Mouse (Mus musculus) layer of hippocampus, adult 2 months (tissue): Measurements from ENCODE around the gene Kbtbd12. TPM values are rescaled to one million over a fixed set of nuclear protein-coding genes. Genes with fewer than 3 reads are reported as not detected.
A peak's percentile ranks its signal among the peaks of the same experiment; 100 is the strongest.

ENCODE experiments used
- DNase-seq, 2 experiments: peaks; one replicate each; pipeline ENCODE4 v3.0.0; 2022; ENCODE audit warnings: low spot score in 2 of 2
- H3K27ac ChIP-seq: fragments of 200-600 bp; 2 replicates; pipeline ENCODE4 v1.8.1; 2022
- H3K4me3 ChIP-seq: fragments of 200-600 bp; 2 replicates; pipeline ENCODE4 v1.8.1; 2022; ENCODE audit warnings: mild to moderate bottlenecking
- CTCF ChIP-seq: fragments of 200-600 bp; conservative IDR thresholded peaks from 2 replicates; pipeline ENCODE4 v1.8.1; 2022; ENCODE audit warnings: antibody characterized with exemption, mild to moderate bottlenecking, moderate library complexity
- total RNA-seq, 2 experiments: library from RNA; stranded (reverse); gene quantifications; 2 replicates each; pipeline ENCODE4 v1.2.3; 2021

Gene Kbtbd12
- total RNA-seq, 2 experiments from 2014 or later: 0.97 to 1.1 TPM

DNA sequence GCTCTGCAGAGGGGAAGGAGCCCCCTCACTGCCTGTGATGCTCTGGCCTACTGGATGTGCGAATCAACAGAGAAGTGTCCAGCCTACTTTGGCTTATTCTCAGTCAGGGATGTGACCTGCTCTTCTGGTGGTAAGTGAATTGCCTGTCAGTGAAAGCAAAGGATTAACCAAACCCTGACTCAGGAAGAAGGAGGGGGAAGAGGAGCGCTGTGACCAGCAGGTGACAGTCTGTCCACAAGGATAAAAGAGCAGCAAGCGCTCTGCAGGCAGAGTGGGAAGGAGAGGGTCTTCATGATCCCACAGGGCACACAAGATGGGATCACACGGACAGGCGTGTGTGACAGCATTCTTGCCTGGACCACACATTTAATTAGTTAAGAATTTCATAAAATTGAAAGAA, 78.1 kb downstream of the Kbtbd12 start:
- peak; percentile 55 for TF ChIP-seq CTCF
- DNase-seq: no peak
- H3K27ac ChIP-seq: no peak overlapping the region
- H3K4me3 ChIP-seq: no peak overlapping the region

DNA sequence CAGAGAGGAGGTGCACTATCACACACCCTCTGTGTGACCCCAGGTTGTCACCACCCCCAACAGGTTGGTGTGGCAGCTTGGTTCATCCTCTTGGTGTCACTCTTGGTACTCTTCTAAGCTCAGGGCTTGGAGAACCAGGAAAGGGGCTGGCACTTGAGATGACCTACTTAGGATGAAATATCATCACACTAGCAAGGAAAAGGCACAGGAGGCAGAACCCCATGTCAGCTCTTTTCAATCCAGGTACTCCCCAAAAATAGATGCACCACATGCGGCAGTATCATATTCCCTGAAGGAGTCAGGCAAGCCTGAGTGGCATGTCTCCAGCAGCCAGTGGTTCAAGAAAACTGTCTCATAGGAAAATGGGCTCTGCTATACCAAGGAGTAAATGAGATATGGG, 79.7 kb downstream of the Kbtbd12 start:
- no peak for DNase-seq
- H3K27ac ChIP-seq: no peak overlapping the region
- no peak overlapping the region for H3K4me3 ChIP-seq
- TF ChIP-seq CTCF: peak; percentile 68

DNA sequence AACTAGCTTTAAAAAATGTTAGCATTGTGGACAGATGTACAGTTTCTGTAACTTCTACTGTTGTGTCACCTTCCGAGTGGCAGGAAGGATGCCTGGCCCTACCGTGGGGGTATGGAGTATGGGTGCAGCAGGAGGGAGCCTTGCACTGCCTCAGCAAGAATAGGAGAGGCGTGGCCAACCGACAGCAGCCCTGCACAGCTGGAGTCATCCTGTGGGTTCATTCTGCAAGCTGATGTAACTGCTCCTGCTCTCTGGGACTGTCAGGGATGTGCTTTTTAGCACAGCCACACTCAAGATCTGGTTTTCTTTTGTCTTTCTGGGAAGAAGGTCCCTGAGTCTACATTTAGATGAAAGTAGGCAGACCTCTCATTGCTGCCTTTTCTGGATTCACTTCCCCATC, 80.2 kb downstream of the Kbtbd12 start:
- no peak overlapping the region for H3K4me3 ChIP-seq
- H3K27ac ChIP-seq: no peak overlapping the region
- no peak for DNase-seq
- TF ChIP-seq CTCF: no peak

DNA sequence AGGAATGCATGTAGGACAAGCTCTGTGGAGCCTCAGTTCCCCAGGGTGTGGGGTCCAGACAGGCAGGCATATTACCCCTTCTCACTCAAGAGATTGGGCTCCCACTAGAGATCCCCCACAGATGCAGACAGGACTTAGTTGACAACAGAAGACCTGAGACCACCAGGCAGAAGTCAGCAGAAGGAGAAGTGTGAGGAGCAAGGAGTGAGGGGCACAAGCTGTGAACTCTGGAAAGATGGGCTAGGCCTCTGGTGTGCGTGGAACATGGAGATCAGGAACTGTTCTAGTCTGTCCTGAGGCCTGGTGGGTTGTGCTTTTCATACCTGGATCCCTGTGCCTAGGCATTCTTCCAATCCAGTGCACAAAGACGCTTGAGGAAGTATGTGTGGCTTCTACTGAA, 87.8 kb downstream of the Kbtbd12 start:
- TF ChIP-seq CTCF: no peak
- DNase-seq: no peak
- Histone ChIP-seq H3K27ac (no peak overlapping the region), H3K4me3 (no peak overlapping the region)

DNA sequence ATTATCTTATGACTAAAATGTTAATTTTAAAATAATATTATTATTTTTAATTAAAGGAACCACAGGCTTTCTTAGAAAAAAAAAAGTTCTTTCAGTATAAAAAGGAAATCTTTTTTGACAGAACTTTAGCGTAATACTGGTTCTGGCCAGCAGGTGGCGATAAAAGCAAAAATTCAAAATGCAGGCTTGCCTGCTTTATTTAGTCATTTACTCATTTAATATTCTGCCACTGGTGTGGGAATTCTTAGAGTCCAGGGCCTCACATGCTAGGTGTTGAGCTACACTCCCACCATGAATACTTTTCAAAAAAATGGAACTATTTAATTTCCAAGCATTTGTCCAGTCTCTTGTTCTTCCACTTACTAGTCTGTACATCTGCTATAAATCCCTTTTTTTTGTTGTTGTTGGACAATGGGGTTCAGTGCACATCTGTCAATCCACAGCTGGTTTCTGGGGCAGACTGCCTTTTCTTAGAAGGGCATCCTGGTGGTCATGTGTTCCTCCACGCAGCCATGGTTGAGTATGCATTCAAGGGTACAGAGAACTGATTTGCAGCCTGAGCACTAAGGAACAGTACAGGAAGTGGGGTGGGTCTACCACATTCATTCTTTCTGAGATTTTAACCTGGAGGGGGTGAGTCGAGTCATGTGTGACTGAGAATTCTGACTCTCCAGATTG, 88.5 kb downstream of the Kbtbd12 start:
- no peak overlapping the region for H3K4me3 ChIP-seq
- DNase-seq: peak; percentile 42 to 79
- H3K27ac ChIP-seq: no peak overlapping the region
- peak; percentile 93 for TF ChIP-seq CTCF

DNA sequence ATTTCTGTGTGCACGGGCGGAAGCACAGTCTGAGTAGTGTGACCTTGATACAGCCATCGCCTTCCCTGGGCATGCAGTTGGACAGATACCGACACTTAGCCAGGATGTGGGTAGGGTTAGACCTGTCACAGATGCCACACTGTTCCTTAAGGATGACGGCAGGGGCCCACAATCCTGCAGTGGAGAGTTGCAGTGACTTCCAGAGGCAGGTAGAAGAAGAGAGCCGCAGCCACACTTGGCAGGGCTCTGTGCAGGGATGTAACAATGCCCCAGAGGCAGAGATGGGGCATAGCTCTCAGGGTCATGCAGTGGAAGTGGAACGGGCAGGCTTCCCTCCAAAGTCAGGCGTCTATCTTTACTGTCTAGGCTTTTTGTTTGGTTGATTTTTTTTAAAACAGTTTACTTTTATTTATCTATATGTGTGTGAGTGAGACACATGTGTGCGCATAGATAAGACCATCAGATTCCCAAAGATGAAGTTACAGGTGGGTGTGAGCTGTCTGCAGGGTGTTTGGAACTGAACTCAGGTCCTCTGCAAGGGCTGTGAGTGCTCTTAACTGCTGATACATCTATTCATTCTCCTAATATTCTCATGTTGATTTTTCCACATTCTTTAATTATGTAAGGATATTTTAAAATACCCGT, 89.2 kb downstream of the Kbtbd12 start:
- no peak for DNase-seq
- H3K27ac ChIP-seq: no peak overlapping the region
- no peak for TF ChIP-seq CTCF
- no peak overlapping the region for H3K4me3 ChIP-seq

DNA sequence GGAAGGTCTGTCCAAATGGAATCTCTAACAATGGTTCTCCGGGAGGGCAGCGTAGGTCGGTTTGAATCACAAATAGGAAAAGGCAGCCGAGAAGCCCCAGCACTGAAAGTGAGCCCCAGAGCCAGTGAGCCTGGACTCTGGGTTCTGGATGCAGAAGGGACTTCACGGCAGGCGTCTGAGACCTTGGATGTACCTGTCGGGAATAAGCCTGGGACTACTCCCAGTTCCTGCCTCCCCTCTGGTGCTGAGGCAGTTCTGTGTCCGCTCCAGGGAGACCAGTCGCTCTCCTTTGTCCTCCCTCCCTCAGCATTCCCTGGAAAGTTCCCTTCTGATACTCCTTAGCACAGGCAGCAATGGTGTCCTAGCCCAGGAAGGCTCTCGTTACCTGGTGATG, 92.4 kb downstream of the Kbtbd12 start:
- TF ChIP-seq CTCF: no peak
- Histone ChIP-seq H3K27ac (no peak overlapping the region), H3K4me3 (no peak overlapping the region)
- DNase-seq: no peak

DNA sequence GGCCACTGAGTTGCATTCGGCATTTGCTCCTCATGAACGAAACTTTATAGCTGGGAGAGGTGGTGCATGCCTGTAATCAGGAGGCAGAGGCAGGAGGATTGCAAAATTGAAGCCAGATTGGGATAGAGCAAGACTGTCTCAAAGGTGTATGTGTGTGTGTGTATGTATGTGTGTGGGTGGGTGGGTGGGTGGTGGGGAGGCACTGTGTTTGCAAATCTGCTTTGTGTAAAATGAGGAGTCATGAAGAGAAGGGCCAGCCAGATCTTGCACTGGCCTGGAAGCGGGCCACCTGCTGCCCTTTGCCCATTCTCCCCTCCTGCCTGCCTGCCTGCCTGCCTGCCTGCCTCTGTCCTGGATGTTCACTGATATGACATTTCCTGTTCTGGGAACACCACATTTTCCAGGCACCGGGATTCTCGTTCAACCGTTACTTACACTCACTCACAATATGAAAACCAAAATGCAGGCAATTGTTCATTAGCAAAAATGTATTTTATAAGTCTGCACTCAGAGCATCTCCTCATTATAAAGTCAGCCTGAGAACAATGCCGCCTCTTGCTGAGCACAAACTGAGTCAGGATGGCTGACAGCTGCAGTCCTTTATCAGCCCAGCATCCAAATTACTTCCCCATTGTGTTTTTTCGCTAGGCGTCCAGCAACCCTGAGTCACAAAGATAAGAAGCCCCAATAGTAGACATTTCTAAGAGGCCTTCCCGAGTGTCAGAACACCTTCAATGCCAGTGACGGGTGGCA, 92.9 kb downstream of the Kbtbd12 start:
- no peak overlapping the region for H3K4me3 ChIP-seq
- no peak for TF ChIP-seq CTCF
- no peak for DNase-seq
- H3K27ac ChIP-seq: no peak overlapping the region

DNA sequence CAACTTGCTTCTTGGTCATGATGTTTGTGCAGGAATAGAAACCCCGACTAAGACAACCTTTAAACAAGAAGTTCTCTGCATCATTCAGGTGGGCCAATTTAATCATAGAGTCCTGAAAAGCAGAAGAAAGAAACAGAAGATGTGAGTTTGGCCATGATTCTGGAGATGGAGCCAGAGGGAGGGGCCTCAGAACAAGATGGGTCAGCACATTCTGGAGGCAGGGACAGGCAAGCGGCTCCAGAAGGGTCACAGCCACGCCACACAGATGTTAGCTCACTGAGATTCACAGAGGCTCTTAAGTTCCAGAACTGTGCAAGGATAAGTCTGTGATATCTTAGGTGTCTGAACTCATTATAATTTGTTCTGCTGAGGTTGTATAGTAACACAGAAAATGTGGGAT, 93.5 kb downstream of the Kbtbd12 start:
- H3K27ac ChIP-seq: no peak overlapping the region
- DNase-seq: no peak
- TF ChIP-seq CTCF: no peak
- no peak overlapping the region for H3K4me3 ChIP-seq

DNA sequence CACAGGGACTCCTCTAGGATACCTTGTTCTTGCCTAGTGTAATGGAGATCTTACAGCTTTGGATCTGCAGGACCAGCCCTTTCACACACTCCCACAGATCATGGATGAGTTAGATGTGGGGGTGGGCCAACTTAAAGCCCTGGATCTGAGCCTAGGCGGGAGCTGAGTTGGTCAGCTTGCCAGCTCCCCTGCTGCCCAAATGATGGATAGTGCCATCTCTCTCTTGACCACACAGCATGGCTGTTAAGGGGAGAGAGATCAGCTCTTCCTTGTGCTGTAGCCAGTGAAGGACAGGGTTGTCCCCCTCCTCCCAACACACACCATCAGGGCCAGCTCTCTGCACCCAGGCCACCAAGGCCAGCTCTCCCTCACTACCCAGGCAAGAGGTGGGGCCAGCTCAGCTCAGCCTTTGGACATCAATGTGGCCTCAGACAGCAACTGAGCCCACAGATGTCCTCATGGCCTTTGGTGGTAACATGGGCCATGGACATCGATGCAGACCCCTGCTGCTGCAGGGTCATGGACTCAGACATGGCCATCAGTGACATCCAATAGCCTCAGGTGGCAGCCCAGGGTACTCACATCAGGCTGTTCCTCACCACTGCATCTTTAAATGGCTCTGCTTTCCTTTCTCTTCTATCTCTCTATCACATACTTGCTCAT, 97.5 kb downstream of the Kbtbd12 start:
- no peak for TF ChIP-seq CTCF
- Histone ChIP-seq H3K4me3 (no peak overlapping the region), H3K27ac (no peak overlapping the region)
- DNase-seq: no peak

DNA sequence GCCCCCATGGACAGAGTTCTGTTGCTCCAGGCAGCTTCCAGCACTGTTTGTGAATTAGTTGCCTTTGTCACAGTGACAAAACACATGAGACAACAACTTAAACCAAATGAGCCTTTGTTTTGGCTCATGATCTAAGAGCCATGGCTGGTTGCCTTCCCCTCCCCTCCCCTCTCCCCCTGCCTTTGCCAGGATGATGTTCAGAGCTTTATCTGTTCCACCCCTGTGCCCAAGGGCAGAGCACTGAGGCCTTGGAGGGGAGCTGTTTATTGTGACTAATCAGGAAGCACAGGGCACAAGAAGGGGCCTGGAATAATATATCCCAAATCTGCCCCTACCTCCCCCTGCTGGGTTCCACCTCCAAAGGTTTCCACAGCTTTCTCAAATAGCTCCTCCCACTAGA, 107.4 kb downstream of the Kbtbd12 start:
- H3K27ac ChIP-seq: peak overlapping the region; percentile 46; the same call in 1 of the 2 replicates
- TF ChIP-seq CTCF: no peak

DNA sequence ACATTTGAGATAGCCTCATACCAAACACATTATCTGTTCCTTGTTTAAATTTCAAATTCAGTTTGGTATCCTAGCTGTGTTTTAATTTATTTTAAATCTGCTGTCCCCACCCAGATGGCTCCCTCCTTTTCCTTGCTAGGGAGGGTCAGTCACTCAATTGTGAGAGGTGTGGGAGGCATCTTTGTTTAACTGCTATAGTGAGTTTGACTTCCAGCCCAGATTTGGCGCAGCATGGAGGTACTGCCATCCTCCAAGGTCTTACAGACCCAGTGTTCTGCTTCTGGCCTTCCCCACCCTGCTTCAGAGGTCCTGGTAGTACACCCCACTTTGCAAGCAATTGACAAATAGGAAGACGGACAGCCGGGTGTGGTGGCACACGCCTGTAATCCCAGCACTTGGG, 113.7 kb downstream of the Kbtbd12 start:
- TF ChIP-seq CTCF: no peak
- H3K27ac ChIP-seq: no peak overlapping the region
- no peak for DNase-seq
- no peak overlapping the region for H3K4me3 ChIP-seq

More for the DNA sequence above, 107.4 kb downstream of the Kbtbd12 start:
- DNase-seq: no peak
- H3K4me3 ChIP-seq: no peak overlapping the region

DNA sequence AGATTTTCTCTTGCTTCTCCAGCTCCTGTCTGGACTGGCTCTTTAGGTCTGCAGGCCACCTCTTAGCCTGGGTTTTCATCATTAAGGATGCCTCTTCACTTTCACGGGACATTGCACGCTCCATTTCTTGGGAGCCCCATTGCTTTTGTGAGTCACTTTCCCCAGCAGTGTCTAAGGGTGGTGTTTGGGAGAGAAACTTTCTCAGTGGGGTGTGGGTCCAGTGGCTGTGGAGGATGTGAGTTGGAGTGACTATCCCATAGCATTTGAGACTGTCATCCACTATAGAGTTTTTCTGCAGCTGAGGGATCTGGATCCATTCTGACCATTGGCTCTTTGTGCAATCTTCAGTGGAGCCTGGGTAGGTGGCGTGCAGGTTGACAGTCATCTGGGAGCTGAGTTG, 114.3 kb downstream of the Kbtbd12 start:
- DNase-seq: no peak
- no peak overlapping the region for H3K27ac ChIP-seq
- no peak for TF ChIP-seq CTCF
- no peak overlapping the region for H3K4me3 ChIP-seq
